Mouse (Mus musculus) lung, postnatal 36 days (tissue): ENCODE measurements at regions not wholly inside any gene's neighbourhood (a gene's known extent, or its start where the extent isn't known, plus 50 kb on each side); places are given as distances from the start of the nearest gene placed in this dataset.
A peak's percentile ranks its signal among the peaks of the same experiment; 100 is the strongest.
"Not testable (repeated sequence)": the region's sequence is repeated elsewhere in the genome, so short reads cannot be mapped to it uniquely, and the experiment has no call there.

ENCODE experiments used
- DNase-seq: peaks from one replicate; pipeline ENCODE4 v3.0.0; 2022; ENCODE audit warnings: mixed read lengths

- no peak for DNase-seq
Measured at GRCm38 (mm10) chr1:105900158-105900557, 90.0 kb upstream of the Zcchc2 start.

GRCm38 (mm10) chr1:105900920-105901319, 89.3 kb upstream of the Zcchc2 start:
- no peak for DNase-seq

GRCm38 (mm10) chr1:105903286-105904115, 86.7 kb upstream of the Zcchc2 start:
- DNase-seq: no peak

DNA sequence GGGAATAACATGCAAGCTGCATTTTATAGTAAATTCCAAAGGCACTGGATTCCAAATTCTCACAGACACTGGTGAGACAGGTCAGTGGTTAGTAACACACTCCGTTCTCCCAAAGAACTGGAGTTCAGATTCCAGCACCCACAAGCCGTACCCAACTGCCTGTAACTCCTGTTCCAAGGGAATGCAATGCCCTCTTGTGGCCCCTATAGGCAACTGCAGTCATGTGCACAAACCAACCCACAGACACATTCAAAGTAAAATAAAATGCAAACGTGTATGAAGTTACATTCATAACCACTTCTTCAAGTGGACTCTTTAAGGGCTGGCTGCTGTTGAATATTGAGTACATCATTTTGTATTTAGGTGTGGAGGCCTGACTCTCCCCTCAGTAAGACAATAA, 85.5 kb upstream of the Zcchc2 start:
- DNase-seq: no peak

DNA sequence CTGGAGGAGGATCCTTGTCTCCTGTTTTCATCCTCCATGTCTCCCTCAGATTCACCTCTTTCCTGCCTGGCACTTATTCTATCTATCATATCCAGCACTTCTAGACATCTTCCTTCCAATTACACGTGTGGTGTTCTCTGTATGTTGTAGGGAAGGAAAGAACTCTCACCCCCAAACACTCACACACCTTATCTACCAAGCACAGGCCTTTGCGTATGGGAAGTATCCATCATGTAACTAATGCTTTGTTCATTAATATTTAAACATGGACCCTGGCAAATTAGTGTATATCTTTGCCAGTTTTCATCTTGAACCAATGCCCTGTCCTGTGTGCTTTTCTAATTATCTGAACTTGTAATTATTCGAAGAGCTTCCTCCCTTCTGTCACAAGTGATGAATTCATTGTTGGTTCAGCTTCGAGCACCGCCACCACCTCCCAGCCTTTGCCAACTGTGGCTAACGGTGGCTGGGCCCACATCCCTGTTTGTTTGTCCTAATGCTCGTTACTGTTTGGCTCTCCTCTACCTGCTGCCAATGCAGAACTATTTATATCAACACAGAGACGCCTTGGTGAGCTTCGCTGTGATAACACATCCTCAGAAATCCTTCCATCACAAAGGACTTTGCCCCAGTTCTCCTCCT, 84.3 kb upstream of the Zcchc2 start:
- no peak for DNase-seq

GRCm38 (mm10) chr1:105906427-105906798, 83.8 kb upstream of the Zcchc2 start:
- DNase-seq: peak; percentile 70

DNA sequence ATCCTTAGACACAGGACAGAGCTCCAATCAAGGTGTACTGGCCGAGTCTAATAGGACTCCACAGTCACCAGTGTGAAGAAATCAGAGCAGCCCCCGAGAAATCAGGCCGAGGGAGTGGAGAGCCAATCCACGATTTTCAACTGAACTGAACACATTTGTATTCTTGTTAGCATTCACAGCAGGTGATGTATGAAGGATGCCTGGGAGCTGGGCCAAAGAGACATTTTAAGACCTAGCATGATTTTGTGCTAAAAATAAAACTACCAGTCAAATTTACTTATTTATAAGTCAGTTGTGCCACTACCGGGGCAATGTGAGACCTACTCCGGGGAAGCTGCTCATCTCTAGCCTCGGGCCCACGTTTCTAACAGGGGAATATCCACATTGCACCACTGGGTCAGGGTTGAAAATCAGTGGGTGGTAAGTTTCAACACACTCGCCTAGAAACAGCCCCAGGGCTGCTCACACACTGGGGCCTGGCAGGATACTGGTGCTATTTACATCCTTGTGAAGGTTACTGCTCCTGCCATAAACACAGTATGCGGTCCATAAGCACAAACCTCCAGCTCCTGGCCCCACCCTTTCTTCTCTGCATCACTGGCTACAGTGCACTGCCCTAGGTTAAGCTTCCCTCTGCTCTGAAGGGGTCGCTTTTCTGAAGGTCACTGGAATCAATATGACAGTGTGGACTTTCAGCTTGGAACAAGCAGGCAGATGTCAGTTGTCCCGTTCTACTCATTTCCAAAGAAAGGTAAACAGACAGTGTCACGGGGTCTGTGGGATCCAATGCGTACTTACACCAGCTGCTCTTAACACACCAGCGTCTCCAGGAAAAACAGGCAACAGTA, 82.0 kb upstream of the Zcchc2 start:
- peak; percentile 21 for DNase-seq

DNA sequence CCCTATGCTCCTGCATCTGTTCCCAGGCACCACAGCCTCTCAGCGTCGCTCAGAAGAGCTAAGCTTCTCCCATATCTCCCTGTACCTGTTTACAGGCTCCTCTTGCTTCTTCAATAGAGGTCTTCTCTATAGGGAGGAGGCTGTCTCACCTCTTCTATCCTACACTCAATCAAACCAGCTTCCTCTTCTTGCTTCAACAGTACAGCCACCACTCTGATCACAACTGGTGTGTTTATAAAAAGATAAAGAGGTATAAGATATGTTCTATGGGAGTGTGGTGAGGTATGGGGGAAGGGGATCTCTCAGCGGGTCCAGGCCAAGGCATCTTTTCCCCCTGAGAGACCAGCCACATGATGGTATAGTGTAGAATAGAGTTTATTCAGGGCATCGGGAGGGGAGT, 81.1 kb upstream of the Zcchc2 start:
- no peak for DNase-seq

DNA sequence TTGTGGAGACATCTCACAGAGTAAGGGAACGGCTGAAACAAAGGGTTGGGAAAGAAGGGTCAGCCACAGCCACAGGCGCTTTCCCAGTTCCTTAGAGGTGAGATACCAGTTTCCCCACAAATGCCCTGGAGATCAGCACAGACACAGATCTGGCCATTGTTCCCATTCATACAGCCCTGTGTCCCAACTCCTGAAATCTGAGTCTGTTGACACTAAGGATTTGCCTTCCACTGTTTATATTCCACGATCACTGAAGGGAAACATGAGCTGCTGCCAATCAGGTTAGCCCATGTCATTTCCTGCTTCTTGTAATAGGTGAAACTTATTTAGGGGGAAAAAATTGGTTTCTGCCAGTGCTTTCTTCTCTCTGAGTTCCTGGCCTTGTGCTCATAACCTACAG, 78.5 kb upstream of the Zcchc2 start:
- no peak for DNase-seq

GRCm38 (mm10) chr1:105921842-105922241, 68.4 kb upstream of the Zcchc2 start:
- peak; percentile 15 for DNase-seq

GRCm38 (mm10) chr1:105922586-105922985, 67.6 kb upstream of the Zcchc2 start:
- no peak for DNase-seq

DNA sequence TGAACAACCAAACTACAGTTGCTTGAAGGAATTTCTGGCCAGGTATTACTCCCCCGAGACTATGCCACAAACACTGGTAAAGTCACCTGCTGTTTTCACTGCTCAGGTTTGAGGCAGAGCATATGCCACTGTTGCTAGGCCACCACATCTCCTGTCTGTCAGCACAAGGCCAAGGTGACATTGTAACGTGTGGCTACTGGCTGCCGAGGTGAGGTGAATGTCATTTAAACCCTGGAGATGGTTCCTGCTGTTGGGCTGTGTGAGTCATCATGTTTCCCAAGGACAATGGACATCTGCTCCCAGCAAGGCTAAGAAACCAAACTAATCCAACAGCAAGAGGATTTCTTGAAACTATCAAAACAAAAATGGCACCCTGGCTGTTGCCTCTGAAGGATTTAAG, 67.2 kb upstream of the Zcchc2 start:
- DNase-seq: no peak

- DNase-seq: peak; percentile 74
Measured at GRCm38 (mm10) chr1:105925617-105926370, 64.4 kb upstream of the Zcchc2 start.

DNA sequence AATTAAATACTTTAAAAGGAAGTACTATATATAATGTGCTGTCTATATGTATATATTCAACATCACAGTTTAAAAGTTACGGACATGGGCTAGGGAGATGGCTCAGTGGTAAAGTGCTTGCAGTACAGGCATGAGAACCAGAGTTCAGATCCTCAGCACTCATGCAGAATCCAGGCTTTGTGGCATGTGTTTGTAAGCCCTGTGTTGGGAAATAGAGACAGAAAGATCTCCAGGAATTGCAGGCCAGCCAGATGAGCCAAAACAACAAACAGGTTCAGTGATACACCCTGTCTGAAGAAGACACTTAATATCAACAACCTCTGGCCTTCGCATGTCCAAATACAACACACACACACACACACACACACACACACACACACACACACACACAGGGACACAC, 63.3 kb upstream of the Zcchc2 start:
- no peak for DNase-seq

- no peak for DNase-seq
Measured at GRCm38 (mm10) chr1:105930841-105931240, 59.4 kb upstream of the Zcchc2 start.

DNA sequence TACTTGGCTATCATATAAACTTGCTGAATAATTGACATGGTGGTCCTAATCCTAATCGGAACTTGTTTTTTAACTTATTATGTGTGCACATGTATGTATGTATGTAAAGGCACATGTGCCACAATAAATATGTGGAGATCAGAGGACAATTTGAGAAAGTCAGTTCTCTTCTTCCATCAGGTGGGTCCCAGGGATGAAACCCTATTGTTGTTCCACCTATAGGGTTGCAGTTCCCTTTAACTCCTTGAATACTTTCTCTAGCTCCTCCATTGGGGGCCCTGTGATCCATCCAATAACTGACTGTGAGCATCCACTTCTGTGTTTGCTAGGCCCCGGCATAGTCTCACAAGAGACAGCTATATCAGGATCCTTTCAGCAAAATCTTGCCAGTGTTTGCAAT, 56.0 kb upstream of the Zcchc2 start:
- not testable (repeated sequence) for DNase-seq
